Mouse (Mus musculus): ENCODE data around the gene Gm9573.

Gene Gm9573

DNA sequence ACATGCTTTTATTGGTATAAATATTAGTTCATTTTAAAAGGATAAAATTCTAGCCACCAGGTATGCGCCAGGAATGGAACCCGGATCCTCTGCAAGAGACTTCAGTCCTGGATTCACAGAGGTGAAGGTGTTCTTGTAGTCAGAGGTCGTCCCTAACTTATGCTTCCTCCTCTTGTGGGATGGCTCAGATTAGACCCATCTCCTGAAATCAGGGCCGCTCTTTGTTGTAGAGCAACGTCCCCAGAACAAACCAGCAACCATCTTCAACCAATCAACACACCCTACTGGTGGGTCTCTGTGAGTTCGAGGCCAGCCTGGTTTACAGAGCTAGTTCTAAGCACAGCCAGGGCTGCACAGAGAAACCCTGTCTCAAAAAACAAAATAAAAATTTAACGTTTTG lies 32.0 kb downstream of the Gm9573 start:
- DNase-seq (ENCODE audit: low spot score in 2 of 2) = no peak

- no peak for DNase-seq (ENCODE audit: low spot score in 2 of 2)
Measured at GRCm38 (mm10) chr17:35593786-35594185, 32.7 kb downstream of the Gm9573 start.

DNA sequence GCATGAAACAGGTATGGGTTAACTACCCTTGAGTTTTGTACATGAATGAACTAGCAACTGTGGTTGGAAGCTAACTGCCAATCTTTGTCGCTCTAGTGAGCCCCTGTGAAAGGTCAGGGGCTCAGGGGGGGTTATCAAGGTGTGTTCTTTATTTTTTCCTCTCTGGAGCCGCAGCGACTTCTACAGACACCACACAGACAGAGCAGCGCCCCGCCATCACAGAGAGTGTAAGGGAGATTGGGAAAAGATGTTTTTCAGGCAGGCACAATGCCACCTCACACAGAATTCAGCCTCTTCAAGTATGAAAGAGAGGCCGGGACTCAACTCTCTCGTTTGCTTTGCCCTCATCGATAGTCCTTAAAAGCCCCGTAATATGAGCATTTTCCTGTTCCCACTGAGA lies 34.3 kb downstream of the Gm9573 start:
- no peak for DNase-seq (ENCODE audit: low spot score in 2 of 2)

DNA sequence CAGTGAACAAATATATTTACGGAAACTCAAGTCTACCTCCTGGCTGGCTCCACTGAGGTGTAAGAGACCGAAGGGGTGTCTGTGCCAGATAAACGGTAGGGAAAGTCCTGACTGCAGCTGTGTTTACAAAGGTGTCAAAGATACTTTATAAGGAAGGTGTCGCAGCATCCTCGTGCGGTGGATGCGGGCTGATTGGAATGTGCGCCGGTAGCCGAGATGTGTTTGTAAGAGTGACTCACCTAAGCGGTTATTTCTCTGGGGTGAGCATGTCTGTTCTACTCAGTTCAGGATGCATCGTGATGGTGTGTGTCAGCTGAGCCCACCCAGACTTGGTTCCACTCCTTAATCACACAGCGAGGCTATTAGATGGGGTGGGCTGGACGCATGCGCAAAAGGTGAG lies 34.7 kb downstream of the Gm9573 start:
- DNase-seq (ENCODE audit: low spot score in 2 of 2) = no peak

GRCm38 (mm10) chr17:35591219-35591578 lies 35.2 kb downstream of the Gm9573 start:
- no peak for DNase-seq (ENCODE audit: low spot score in 2 of 2)

GRCm38 (mm10) chr17:35590410-35591218 lies 35.8 kb downstream of the Gm9573 start:
- peak; percentile 66 to 68 for DNase-seq (ENCODE audit: low spot score in 2 of 2)

- DNase-seq (ENCODE audit: low spot score in 2 of 2) = no peak
Measured at GRCm38 (mm10) chr17:35588387-35588786, 38.0 kb downstream of the Gm9573 start.

DNA sequence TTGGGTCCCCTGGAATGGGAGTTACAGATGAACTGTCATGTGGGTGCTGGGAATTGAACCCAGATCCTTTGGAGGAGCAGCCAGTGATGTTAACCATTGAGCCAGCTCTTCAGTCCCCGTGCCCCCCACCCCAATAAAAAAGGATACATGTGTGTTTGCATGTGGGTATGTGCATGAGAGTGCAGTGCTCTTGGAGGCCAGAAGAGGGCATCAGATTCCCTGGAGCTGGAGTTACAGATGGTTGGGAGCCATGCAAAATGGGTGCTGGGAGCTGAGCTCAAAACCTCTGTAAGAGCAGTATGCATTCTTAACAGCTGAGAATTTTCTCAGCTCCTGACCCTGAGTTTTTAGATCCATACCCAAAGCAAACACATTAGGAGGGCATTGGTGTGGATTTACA lies 39.1 kb downstream of the Gm9573 start:
- DNase-seq (ENCODE audit: low spot score in 2 of 2) = no peak

- peak; percentile 63 to 72 for DNase-seq (ENCODE audit: low spot score in 2 of 2)
Measured at GRCm38 (mm10) chr17:35584330-35584937, 42.0 kb downstream of the Gm9573 start.

DNA sequence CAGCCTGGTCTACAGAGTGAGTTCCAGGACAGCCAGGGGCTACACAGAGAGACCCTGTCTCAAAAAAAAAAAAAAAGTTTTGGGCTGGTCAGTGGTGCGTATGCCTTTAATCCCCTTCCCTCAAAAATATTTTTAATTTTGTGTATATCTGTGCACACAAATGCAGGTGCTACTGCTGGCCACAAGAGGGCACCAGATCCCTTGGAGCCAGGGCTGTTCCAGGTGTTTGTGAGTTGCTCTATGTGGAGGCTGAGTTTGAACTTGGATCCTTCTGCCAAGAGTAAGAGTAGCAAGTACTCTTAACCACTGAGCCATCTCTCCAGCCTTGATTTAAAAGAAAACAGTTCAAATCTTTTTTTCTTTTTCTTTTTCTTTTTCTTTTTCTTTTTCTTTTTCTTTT lies 43.5 kb downstream of the Gm9573 start:
- no peak for DNase-seq (ENCODE audit: low spot score in 2 of 2)

- DNase-seq (ENCODE audit: low spot score in 2 of 2) = peak; percentile 80 to 84
Measured at GRCm38 (mm10) chr17:35578211-35578610, 48.2 kb downstream of the Gm9573 start.

DNA sequence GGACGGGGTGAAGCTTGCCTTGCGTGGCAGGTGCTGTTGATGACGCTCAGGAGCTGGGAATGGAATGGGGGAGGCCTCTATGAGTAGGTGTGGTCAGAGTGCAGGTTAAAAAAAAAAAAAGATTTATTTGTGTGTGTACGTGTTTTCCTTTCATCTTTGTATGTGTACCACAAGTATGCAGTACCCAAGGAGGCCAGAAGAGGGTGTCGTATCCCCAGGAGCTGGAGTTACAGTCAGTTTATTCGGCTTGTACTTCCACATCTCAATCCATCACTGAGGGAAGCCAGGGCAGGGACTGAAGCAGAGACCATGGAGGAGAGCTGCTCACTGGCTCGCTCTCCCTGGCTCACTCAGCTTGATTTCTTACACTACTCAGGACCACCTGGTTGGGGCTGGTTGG lies 55.0 kb downstream of the Gm9573 start:
- DNase-seq (ENCODE audit: low spot score in 2 of 2) = no peak

- DNase-seq (ENCODE audit: low spot score in 2 of 2) = no peak
Measured at GRCm38 (mm10) chr17:35570836-35571235, 55.6 kb downstream of the Gm9573 start.

- no peak for DNase-seq (ENCODE audit: low spot score in 2 of 2)
Measured at GRCm38 (mm10) chr17:35569091-35569944, 57.1 kb downstream of the Gm9573 start.
